Mouse (Mus musculus) G1E (cell line): Measurements from ENCODE around the gene Ccni.

Experiments used
- CTCF ChIP-seq: IDR thresholded peaks from 2 replicates; pipeline ENCODE4 v1.5.1; 2012; ENCODE audit warnings: low read depth, low read length, inconsistent platforms, mixed read lengths
- GATA1 ChIP-seq: IDR thresholded peaks from 2 replicates; pipeline ENCODE4 v1.6.1; 2012; ENCODE audit warnings: borderline replicate concordance, low read length, inconsistent platforms, mixed read lengths
- GATA2 ChIP-seq: IDR thresholded peaks from 2 replicates; pipeline ENCODE4 v1.6.1; 2012; ENCODE audit warnings: low read depth, low read length, inconsistent platforms, borderline replicate concordance
- POLR2AphosphoS5 ChIP-seq: IDR thresholded peaks from 2 replicates; pipeline ENCODE4 v1.6.1; 2012; ENCODE audit warnings: low read depth, low read length, inconsistent platforms; ENCODE audit not compliant: insufficient replicate concordance
- TAL1 ChIP-seq: conservative IDR thresholded peaks from 2 replicates; pipeline ENCODE4 v1.6.1; 2012; ENCODE audit warnings: low read depth, low read length, inconsistent platforms, mixed read lengths

- TF ChIP-seq CTCF (no peak), GATA2 (no peak), GATA1 (no peak), POLR2AphosphoS5 (no peak), TAL1 (no peak)
Observed at GRCm38 (mm10) chr5:93218375-93218774, 12.1 kb upstream of the Ccni start.
